Mouse (Mus musculus): ENCODE data around the gene Mapk7. TPM values are rescaled to one million over a fixed set of nuclear protein-coding genes. Genes with fewer than 3 reads are reported as not detected.

The Mapk7 gene
- polyA plus RNA-seq, 1 experiment from 2014 or later = 36.2 TPM

GRCm38 (mm10) chr11:61517971-61518370, 23.8 kb upstream of the Mapk7 start:
- no peaks in the 10 kb centered on the region for H3K9me3 ChIP-seq (ENCODE audit: low read length)
- H3K36me3 ChIP-seq (ENCODE audit: insufficient read depth, low read length) = peaks cover 26% of the 10 kb centered on the region; the same call in 1 of the 2 replicates

GRCm38 (mm10) chr11:61514953-61515352, 20.7 kb upstream of the Mapk7 start:
- H3K9ac ChIP-seq (replicated peaks; ENCODE audit: low read depth) = no peak overlapping the region
- WGBS = 41% methylated on average over 3 of the region's 3 CpGs
- H3K27me3 ChIP-seq (replicated peaks; ENCODE audit: insufficient read depth, low read length) = no peaks in the 10 kb centered on the region
- no peaks in the 10 kb centered on the region for H3K4me1 ChIP-seq (ENCODE audit: insufficient read depth, low read depth, low read length)
- peaks cover 19% of the 10 kb centered on the region; the same call in 1 of the 2 replicates for H3K36me3 ChIP-seq (ENCODE audit: insufficient read depth, low read length)
- TF ChIP-seq EP300 (IDR thresholded peaks at IDR 0.05) = no peak
- peak; percentile 81 for TF ChIP-seq CTCF (IDR thresholded peaks at IDR 0.05)
- H3K9me3 ChIP-seq (ENCODE audit: low read length) = no peaks in the 10 kb centered on the region
- peak; percentile 41 for ATAC-seq
- peak; percentile 63 for DNase-seq (ENCODE audit: low spot score)
- H3K27ac ChIP-seq (ENCODE audit: low read length) = no peak overlapping the region
- no peak overlapping the region for H3K4me3 ChIP-seq (ENCODE audit: low read depth, low read length)
- H3K4me2 ChIP-seq (replicated peaks; ENCODE audit: low read depth, low read length) = no peak overlapping the region

More at GRCm38 (mm10) chr11:61517971-61518370, 23.8 kb upstream of the Mapk7 start:
- H3K27me3 ChIP-seq (replicated peaks; ENCODE audit: insufficient read depth, low read length) = no peaks in the 10 kb centered on the region
- no peak overlapping the region for H3K27ac ChIP-seq (ENCODE audit: low read length)
- H3K9ac ChIP-seq (replicated peaks; ENCODE audit: low read depth) = no peak overlapping the region
- no peaks in the 10 kb centered on the region for H3K4me1 ChIP-seq (ENCODE audit: insufficient read depth, low read depth, low read length)
- TF ChIP-seq EP300 (IDR thresholded peaks at IDR 0.05) = no peak
- TF ChIP-seq CTCF (IDR thresholded peaks at IDR 0.05) = no peak
- H3K4me3 ChIP-seq (ENCODE audit: low read depth, low read length) = no peak overlapping the region
- 63% methylated on average over 1 of the region's 1 CpGs for WGBS
- DNase-seq (ENCODE audit: low spot score) (no peak), ATAC-seq (no peak)
- no peak overlapping the region for H3K4me2 ChIP-seq (replicated peaks; ENCODE audit: low read depth, low read length)

- 0 out of 2 replicates have a peak within 1 kb of the TSS, but pooled peaks have one; percentile 29 for H3K9ac ChIP-seq (replicated peaks; ENCODE audit: low read depth)
- H3K4me1 ChIP-seq (ENCODE audit: insufficient read depth, low read depth, low read length) = 0 out of 2 replicates have a peak, but pooled peaks cover 2% of the 10 kb centered on the region
- no peaks in the 10 kb centered on the region for H3K36me3 ChIP-seq (ENCODE audit: insufficient read depth, low read length)
- WGBS = under 1% methylated on average over 39 of the region's 39 CpGs
- peak; percentile 96 for DNase-seq (ENCODE audit: low spot score)
- peak; percentile 92 for ATAC-seq
- H3K27me3 ChIP-seq (replicated peaks; ENCODE audit: insufficient read depth, low read length) = no peaks in the 10 kb centered on the region
- peak within 1 kb of the TSS; percentile 55 for H3K4me2 ChIP-seq (replicated peaks; ENCODE audit: low read depth, low read length)
- peak within 1 kb of the TSS; percentile 59 for H3K4me3 ChIP-seq (ENCODE audit: low read depth, low read length)
- no peak within 1 kb of the TSS for H3K27ac ChIP-seq (ENCODE audit: low read length)
- H3K9me3 ChIP-seq (ENCODE audit: low read length) = no peaks in the 10 kb centered on the region
- TF ChIP-seq EP300 (IDR thresholded peaks at IDR 0.05) = no peak
- peak; percentile 99 for TF ChIP-seq CTCF (IDR thresholded peaks at IDR 0.05)
Measured at GRCm38 (mm10) chr11:61504713-61505257, 10.6 kb upstream of the Mapk7 start, which contains the start of gene B9d1. B9d1 (plus strand) TSS chr11:61505144.

GRCm38 (mm10) chr11:61503933-61504332, 9.7 kb upstream of the Mapk7 start:
- ATAC-seq (no peak), DNase-seq (ENCODE audit: low spot score) (no peak)
- H3K36me3 ChIP-seq (ENCODE audit: insufficient read depth, low read length) = no peaks in the 10 kb centered on the region
- H3K4me2 ChIP-seq (replicated peaks; ENCODE audit: low read depth, low read length) = no peak overlapping the region
- 61% methylated on average over 8 of the region's 8 CpGs for WGBS
- no peak for TF ChIP-seq EP300 (IDR thresholded peaks at IDR 0.05)
- TF ChIP-seq CTCF (IDR thresholded peaks at IDR 0.05) = no peak
- no peak overlapping the region for H3K4me3 ChIP-seq (ENCODE audit: low read depth, low read length)
- H3K9me3 ChIP-seq (ENCODE audit: low read length) = no peaks in the 10 kb centered on the region
- H3K4me1 ChIP-seq (ENCODE audit: insufficient read depth, low read depth, low read length) = 0 out of 2 replicates have a peak, but pooled peaks cover 2% of the 10 kb centered on the region
- H3K27me3 ChIP-seq (replicated peaks; ENCODE audit: insufficient read depth, low read length) = no peaks in the 10 kb centered on the region
- H3K9ac ChIP-seq (replicated peaks; ENCODE audit: low read depth) = no peak overlapping the region
- no peak overlapping the region for H3K27ac ChIP-seq (ENCODE audit: low read length)

GRCm38 (mm10) chr11:61498736-61499504, 4.7 kb upstream of the Mapk7 start:
- H3K27ac ChIP-seq (ENCODE audit: low read length) = no peak overlapping the region
- no peak overlapping the region for H3K4me3 ChIP-seq (ENCODE audit: low read depth, low read length)
- TF ChIP-seq CTCF (IDR thresholded peaks at IDR 0.05) = no peak
- TF ChIP-seq EP300 (IDR thresholded peaks at IDR 0.05) = no peak
- H3K4me1 ChIP-seq (ENCODE audit: insufficient read depth, low read depth, low read length) = no peaks in the 10 kb centered on the region
- DNase-seq (ENCODE audit: low spot score) (peak; percentile 47), ATAC-seq (no peak)
- H3K36me3 ChIP-seq (ENCODE audit: insufficient read depth, low read length) = no peaks in the 10 kb centered on the region
- H3K4me2 ChIP-seq (replicated peaks; ENCODE audit: low read depth, low read length) = no peak overlapping the region
- H3K9me3 ChIP-seq (ENCODE audit: low read length) = no peaks in the 10 kb centered on the region
- 39% methylated on average over 6 of the region's 6 CpGs for WGBS
- H3K9ac ChIP-seq (replicated peaks; ENCODE audit: low read depth) = no peak overlapping the region
- no peaks in the 10 kb centered on the region for H3K27me3 ChIP-seq (replicated peaks; ENCODE audit: insufficient read depth, low read length)

- Histone ChIP-seq H3K4me2 (replicated peaks; ENCODE audit: low read depth, low read length) (no peak overlapping the region), H3K9me3 (ENCODE audit: low read length) (no peaks in the 10 kb centered on the region), H3K4me3 (ENCODE audit: low read depth, low read length) (no peak overlapping the region), H3K27ac (ENCODE audit: low read length) (no peak overlapping the region), H3K36me3 (ENCODE audit: insufficient read depth, low read length) (no peaks in the 10 kb centered on the region), H3K4me1 (ENCODE audit: insufficient read depth, low read depth, low read length) (peaks cover 10% of the 10 kb centered on the region; the same call in 1 of the 2 replicates), H3K9ac (replicated peaks; ENCODE audit: low read depth) (no peak overlapping the region), H3K27me3 (replicated peaks; ENCODE audit: insufficient read depth, low read length) (no peaks in the 10 kb centered on the region)
- WGBS = 83% methylated on average over 1 of the region's 1 CpGs
- DNase-seq (ENCODE audit: low spot score) = no peak
- ATAC-seq = no peak
- TF ChIP-seq EP300 (IDR thresholded peaks at IDR 0.05) (no peak), CTCF (IDR thresholded peaks at IDR 0.05) (no peak)
Measured at GRCm38 (mm10) chr11:61497490-61497889, 3.3 kb upstream of the Mapk7 start.
